Mouse (Mus musculus): ENCODE measurements at regions not wholly inside any gene's neighbourhood (a gene's known extent, or its start where the extent isn't known, plus 50 kb on each side); places are given as distances from the start of the nearest gene placed in this dataset.

GRCm38 (mm10) chr8:89499831-89500230 is 455.9 kb upstream of the Sall1 start:
- TF ChIP-seq EP300 (IDR thresholded peaks at IDR 0.05; ENCODE audit: low read depth) (no peak), CTCF (IDR thresholded peaks at IDR 0.05; ENCODE audit: low read depth) (no peak)

Data from heart, postnatal 0 days (tissue).